Mouse (Mus musculus): ENCODE results near the gene Kl.

DNA sequence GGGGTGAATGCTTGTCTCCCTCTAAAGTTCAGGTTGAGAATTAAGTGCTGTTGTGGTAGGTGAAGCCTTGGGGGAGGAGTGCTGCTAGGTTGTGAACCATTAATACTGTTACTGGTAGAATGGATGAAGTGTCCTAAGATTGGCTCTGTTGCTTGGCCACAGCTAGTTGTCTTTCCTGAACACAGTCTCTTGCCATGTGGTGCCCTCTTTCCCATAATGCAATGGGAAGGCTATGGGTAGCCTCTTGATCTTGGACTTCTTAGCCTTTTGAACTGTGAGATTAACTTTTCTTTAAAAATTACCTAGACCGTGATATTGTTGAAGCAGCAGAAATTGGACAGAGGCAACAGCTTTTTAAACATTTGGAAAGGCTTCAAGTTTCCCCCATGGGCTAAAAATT, 7.5 kb downstream of the Kl start:
- TF ChIP-seq CTCF (IDR thresholded peaks at IDR 0.05), result no peak
- no peak for TF ChIP-seq EP300 (IDR thresholded peaks at IDR 0.05)
